ENCODE assay signal across 8 mouse cellular contexts in the genomic region with DNA sequence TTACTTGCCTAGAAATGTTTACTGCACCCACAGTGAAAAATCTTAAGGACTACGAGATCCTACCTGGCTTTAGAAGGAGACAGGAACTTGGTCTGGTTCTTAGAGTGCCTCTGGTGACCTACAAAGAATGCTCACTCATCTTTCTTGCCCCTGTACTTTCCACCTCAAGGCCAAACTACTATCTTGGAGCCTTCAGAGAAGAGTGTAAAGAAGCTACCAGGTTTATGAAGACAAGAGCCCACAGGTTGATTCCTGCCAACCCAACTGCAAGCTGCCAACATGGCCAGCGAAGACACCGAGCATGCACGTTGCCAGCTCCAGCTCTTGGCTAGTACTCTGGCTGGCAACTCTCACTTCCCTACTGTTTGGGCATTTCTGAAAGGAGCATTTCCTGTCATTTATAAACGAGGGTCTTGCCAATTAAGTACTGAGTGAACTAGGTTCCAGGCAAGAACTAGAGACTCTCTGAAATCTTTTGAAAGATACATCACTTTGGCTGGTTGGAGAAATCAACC. TPM values are rescaled to one million over a fixed set of nuclear protein-coding genes. Genes with fewer than 3 reads are reported as not detected.
DNase-seq lines count a peak whose midpoint lies in the region; ATAC-seq and TF ChIP-seq lines count a peak whose summit lies in the region.

No protein-coding gene starts in this region.

- no peak for TF ChIP-seq CTCF in layer of hippocampus, adult 2 months (conservative IDR thresholded peaks at IDR 0.05)
- no peak for TF ChIP-seq CTCF in cerebellum, adult 2 months (IDR thresholded peaks at IDR 0.05; ENCODE audit: borderline replicate concordance, insufficient read depth, low read depth, low read length)
- TF ChIP-seq CTCF in forebrain, postnatal 0 days (IDR thresholded peaks at IDR 0.05; ENCODE audit: low read depth): no peak

- no peak overlapping the region for H3K9ac ChIP-seq in forebrain, postnatal 0 days
- H3K9ac ChIP-seq in lung, embryonic 16.5 days (ENCODE audit: low read length): no peak overlapping the region

- no peak overlapping the region for H3K4me2 ChIP-seq in forebrain, postnatal 0 days (ENCODE audit: low read depth)
- H3K4me2 ChIP-seq in lung, embryonic 16.5 days (ENCODE audit: low read depth, low read length): peak overlapping the region; percentile 24

- peak overlapping the region; percentile 8 for H3K4me3 ChIP-seq in layer of hippocampus, adult 2 months
- H3K4me3 ChIP-seq in cerebellum, adult 2 months (replicated peaks; ENCODE audit: insufficient read depth, low read depth, low read length): no peak overlapping the region
- no peak overlapping the region for H3K4me3 ChIP-seq in forebrain, postnatal 0 days (ENCODE audit: low read depth, low read length)
- no peak overlapping the region for H3K4me3 ChIP-seq in lung, embryonic 16.5 days (ENCODE audit: low read length)

- ATAC-seq in forebrain, postnatal 0 days: no peak
- ATAC-seq in lung, embryonic 16.5 days (ENCODE audit: low read depth): no peak
- no peak for ATAC-seq in megakaryocyte progenitor cell, adult 5-6 weeks (replicated peaks; ENCODE audit: poor library complexity)

- peaks cover 16% of the 10 kb centered on the region; the same call in 1 of the 2 replicates for H3K4me1 ChIP-seq in cerebellum, adult 2 months (ENCODE audit: control insufficient read depth, insufficient read depth, low read length)
- peaks cover 7% of the 10 kb centered on the region for H3K4me1 ChIP-seq in forebrain, postnatal 0 days (ENCODE audit: insufficient read depth)
- peaks cover 30% of the 10 kb centered on the region for H3K4me1 ChIP-seq in lung, embryonic 16.5 days (replicated peaks; ENCODE audit: control insufficient read depth, insufficient read depth, low read length)

- peak overlapping the region; percentile 79 for H3K27ac ChIP-seq in layer of hippocampus, adult 2 months
- H3K27ac ChIP-seq in cerebellum, adult 2 months (ENCODE audit: insufficient read depth, low read length): no peak overlapping the region
- peak overlapping the region; percentile 11; the same call in 1 of the 2 replicates for H3K27ac ChIP-seq in forebrain, postnatal 0 days (ENCODE audit: low read depth, low read length)
- peak overlapping the region; percentile 96 for H3K27ac ChIP-seq in lung, embryonic 16.5 days (ENCODE audit: low read length)

- peaks cover 6% of the 10 kb centered on the region for H3K36me3 ChIP-seq in forebrain, postnatal 0 days (ENCODE audit: insufficient read depth)
- 0 out of 2 replicates have a peak, but pooled peaks cover 2% of the 10 kb centered on the region for H3K36me3 ChIP-seq in lung, embryonic 16.5 days (ENCODE audit: control insufficient read depth, insufficient read depth, low read length)

- no peaks in the 10 kb centered on the region for H3K9me3 ChIP-seq in forebrain, postnatal 0 days (ENCODE audit: low read length)
- no peaks in the 10 kb centered on the region for H3K9me3 ChIP-seq in lung, embryonic 16.5 days (ENCODE audit: control insufficient read depth, low read length)

- H3K27me3 ChIP-seq in cerebellum, adult 2 months (ENCODE audit: control insufficient read depth, insufficient read depth, low read length): no peaks in the 10 kb centered on the region
- no peaks in the 10 kb centered on the region for H3K27me3 ChIP-seq in forebrain, postnatal 0 days (ENCODE audit: insufficient read depth, low read length)
- H3K27me3 ChIP-seq in lung, embryonic 16.5 days (ENCODE audit: control insufficient read depth, insufficient read depth, low read depth, low read length): no peaks in the 10 kb centered on the region

- no peak for DNase-seq in layer of hippocampus, adult 2 months (ENCODE audit: low spot score in 2 of 2)
- DNase-seq in layer of hippocampus, postnatal 36 days: no peak
- DNase-seq in cerebellum, adult 2 months: peak; percentile 51 to 68
- DNase-seq in forebrain, postnatal 0 days: no peak
- DNase-seq in spleen, postnatal 14 days (ENCODE audit: low spot score in 2 of 2): no peak
- DNase-seq in left cerebral cortex, adult 8-10 months (ENCODE audit: low spot score in 2 of 2): no peak

- 8% methylated on average over 5 of the region's 5 CpGs for WGBS in cerebellum, adult 2 months
- 41% methylated on average over 5 of the region's 5 CpGs for WGBS in forebrain, postnatal 0 days
- WGBS in lung, embryonic 16.5 days: 46% methylated on average over 5 of the region's 5 CpGs

- TF ChIP-seq POLR2A in cerebellum, adult 2 months (IDR thresholded peaks at IDR 0.05; ENCODE audit: borderline replicate concordance, insufficient read depth, low read length): no peak

RNA-seq across cellular contexts. Expression of gene Malsu1, which starts 24.1 kb away (rescaled TPM):
- 10 to 100 TPM; 25.4 to 27.8 TPM for total RNA-seq in layer of hippocampus, adult 2 months (2021)
- 10 to 100 TPM; 33.1 to 35.8 TPM for total RNA-seq in layer of hippocampus, postnatal 36 days (2021)
- polyA plus RNA-seq in cerebellum, adult 2 months (2012; rRNA removed): 19.9 and 22.2 TPM in 2 replicates
- 25.5 and 28.0 TPM in 2 replicates for total RNA-seq in forebrain, postnatal 0 days (2014; rRNA removed)
- polyA plus RNA-seq in forebrain, postnatal 0 days (2015; fragmentation: Nextera tagmentation; extraction: Ambion mirVana): 87.3 and 108 TPM in 2 replicates
- 66.4 and 77.4 TPM in 2 replicates for polyA plus RNA-seq in lung, embryonic 16.5 days (2015; fragmentation: Nextera tagmentation; extraction: Ambion mirVana)
- 35.0 and 48.5 TPM in 2 replicates for total RNA-seq in megakaryocyte progenitor cell, adult 5-6 weeks (2015)
- total RNA-seq in megakaryocyte progenitor cell, adult 5-6 weeks (2017): 25.6 and 37.8 TPM in 2 replicates
- total RNA-seq in left cerebral cortex, adult 8-10 months (2022): 10 to 100 TPM; 26.3 to 30.5 (median 28.1) TPM

Comparison
In these comparisons a context has a peak if more than half of its experiments do, and no peak if none do; other contexts are left out.
1. DNase-seq: peak in cerebellum, adult 2 months (2 of 2); none in layer of hippocampus, adult 2 months (0 of 2), layer of hippocampus, postnatal 36 days (0 of 2), forebrain, postnatal 0 days (single experiment), spleen, postnatal 14 days (0 of 2) and left cerebral cortex, adult 8-10 months (0 of 2).